Mouse (Mus musculus) inflammation-experienced regulatory T-cells (primary cell): ENCODE data around the gene Dennd5b. TPM values are rescaled to one million over a fixed set of nuclear protein-coding genes. Genes with fewer than 3 reads are reported as not detected.

Experiments used
- polyA plus RNA-seq, 2 experiments: library from polyadenylated mRNA; unstranded; fragments of 100-300 nt; shearing (Covaris generic); gene quantifications; one replicate each; pipeline ENCODE4 v1.2.1; 2017

The Dennd5b gene
- 1 to 10 TPM in 1 of 2 experiments, under 1 TPM in 1; 0.94 to 2.5 TPM for polyA plus RNA-seq

GRCm38 (mm10) chr6:149101076-149101942 lies at the start of gene Dennd5b:
Gene Dennd5b, minus strand, starts transcription at chr6:149101680.

GRCm38 (mm10) chr6:149139471-149139870 lies 38.0 kb upstream of the Dennd5b start, which contains the start of gene Etfbkmt:
Gene Etfbkmt, plus strand, starts transcription at chr6:149139849.

GRCm38 (mm10) chr6:149129870-149130269 lies 28.4 kb upstream of the Dennd5b start, which contains the start of gene Gm10203:
Gene Gm10203, plus strand, starts transcription at chr6:149130170.

DNA sequence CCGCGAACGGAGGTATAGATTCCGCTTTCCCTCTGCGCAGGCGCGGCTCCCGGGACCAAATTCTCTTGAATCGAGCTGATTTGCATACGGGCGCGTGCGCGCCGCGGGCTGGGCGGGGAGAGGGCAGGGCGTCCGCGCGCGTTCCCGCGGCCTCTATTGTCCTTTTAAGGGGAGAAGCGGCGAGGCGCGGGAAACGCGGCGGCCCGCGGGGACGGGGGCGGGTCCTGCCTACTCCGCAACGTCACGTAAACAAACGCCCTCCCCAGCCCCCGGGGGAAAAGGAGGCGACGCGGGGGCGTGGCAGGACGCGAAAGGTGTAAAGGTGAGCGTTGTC lies 155.1 kb downstream of the Dennd5b start, which contains the start of gene Sinhcaf:
TSS of gene Sinhcaf (minus strand) at position 59 of the 334 bp plus-strand sequence.

Other genes starting within 250 kb of the Dennd5b start
- gene Caprin2, start 205.4 kb downstream of the Dennd5b start, polyA plus RNA-seq = 10 to 100 TPM in 1 of 2 experiments, 1 to 10 TPM in 1; 5.4 to 13.9 TPM
- gene Sinhcaf, start 155.2 kb downstream of the Dennd5b start, polyA plus RNA-seq = 10 to 100 TPM; 30.9 to 44.6 TPM
- gene Gm10203, start 28.5 kb upstream of the Dennd5b start, polyA plus RNA-seq = not detected
- gene Etfbkmt, start 38.2 kb upstream of the Dennd5b start, polyA plus RNA-seq = 10 to 100 TPM; 40.9 to 65.6 TPM
- 10 to 100 TPM; 26.1 to 27.4 TPM for gene Amn1, start 87.0 kb upstream of the Dennd5b start, polyA plus RNA-seq
- gene Resf1, start 207.7 kb upstream of the Dennd5b start, polyA plus RNA-seq = 100 to 1,000 TPM; 192 to 262 TPM